Mouse (Mus musculus) spleen, adult 10 weeks (tissue): ENCODE results near the gene Trpm1. TPM values are rescaled to one million over a fixed set of nuclear protein-coding genes. Genes with fewer than 3 reads are reported as not detected.

Source experiments
- polyA plus RNA-seq: library from polyadenylated mRNA; stranded (reverse); fragments of 350-450 nt; fragmentation: Illumina TruSeq; extraction: RNeasy Lipid Tissue Mini Kit (QIAGEN cat#74804); gene quantifications from one replicate; pipeline ENCODE4 v1.2.3, GENCODE M21; 2015; ENCODE audit warnings: low replicate concordance; ENCODE audit not compliant: insufficient read depth

Trpm1 gene
- 1.2 TPM for polyA plus RNA-seq

GRCm38 (mm10) chr7:64153535-64153934 lies at the start of gene Trpm1:
Gene Trpm1, plus strand, starts transcription at chr7:64153835.

GRCm38 (mm10) chr7:64287414-64288091 lies 133.9 kb downstream of the Trpm1 start, which contains the start of gene Mtmr10:
Gene Mtmr10, plus strand, starts transcription at chr7:64287653.

Other genes with a start within 250 kb of the Trpm1 start
- not detected for gene E030018B13Rik, start 237.0 kb upstream of the Trpm1 start, polyA plus RNA-seq
- 57.4 TPM for gene Klf13, start 214.9 kb upstream of the Trpm1 start, polyA plus RNA-seq
- 11.0 TPM for gene Mtmr10, start 133.8 kb downstream of the Trpm1 start, polyA plus RNA-seq
- 4.0 TPM for gene Fan1, start 220.3 kb downstream of the Trpm1 start, polyA plus RNA-seq
- 59.7 TPM for gene Mphosph10, start 238.4 kb downstream of the Trpm1 start, polyA plus RNA-seq
- gene Mcee, start 238.8 kb downstream of the Trpm1 start, polyA plus RNA-seq: 28.7 TPM